Mouse (Mus musculus) R1 (cell line): ENCODE results near the gene Wsb1.
"Not testable (repeated sequence)": the region's sequence is repeated elsewhere in the genome, so short reads cannot be mapped to it uniquely, and the experiment has no call there.

Experiments used
- DNase-seq: peaks from one replicate; pipeline ENCODE4 v3.0.0-alpha.2; 2018; ENCODE audit warnings: low read depth, low spot score

Gene Wsb1

DNA sequence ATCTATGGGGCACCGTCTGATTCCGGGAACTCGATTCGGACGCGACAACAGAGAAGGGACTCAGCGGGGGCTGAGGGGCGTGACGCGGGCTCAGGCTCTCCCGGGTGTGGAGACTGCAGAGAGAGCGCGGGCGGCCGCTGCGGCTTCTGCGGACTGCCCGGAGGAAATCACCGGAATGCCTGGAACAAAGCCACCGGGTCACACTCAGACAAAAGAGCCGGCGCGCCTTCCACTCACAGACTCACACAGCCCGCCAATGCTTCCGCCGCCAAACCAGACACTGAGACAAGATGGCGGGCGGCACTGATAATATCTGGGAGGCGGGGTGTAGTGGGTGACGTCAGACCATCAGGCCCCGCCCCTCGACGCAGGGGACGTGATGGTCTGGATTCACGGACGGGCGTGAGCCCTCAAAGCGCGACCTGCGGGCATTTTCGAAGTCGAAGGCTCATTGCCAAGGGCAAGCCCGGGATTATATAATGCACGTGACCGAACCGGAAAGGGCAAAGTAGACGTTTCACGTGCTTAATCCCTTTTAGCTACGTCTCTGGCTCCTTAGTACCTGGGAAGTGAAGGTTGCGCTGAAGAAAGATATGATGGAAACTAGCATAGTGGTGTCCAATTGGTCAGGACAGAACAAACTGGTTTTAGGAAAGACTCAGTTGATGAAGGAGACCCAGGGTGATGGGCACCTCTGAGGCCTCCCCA, at the start of gene Wsb1:
TSS of gene Wsb1 (minus strand) at position 281 of the 708 bp plus-strand sequence.
- peak; percentile 91 for DNase-seq

DNA sequence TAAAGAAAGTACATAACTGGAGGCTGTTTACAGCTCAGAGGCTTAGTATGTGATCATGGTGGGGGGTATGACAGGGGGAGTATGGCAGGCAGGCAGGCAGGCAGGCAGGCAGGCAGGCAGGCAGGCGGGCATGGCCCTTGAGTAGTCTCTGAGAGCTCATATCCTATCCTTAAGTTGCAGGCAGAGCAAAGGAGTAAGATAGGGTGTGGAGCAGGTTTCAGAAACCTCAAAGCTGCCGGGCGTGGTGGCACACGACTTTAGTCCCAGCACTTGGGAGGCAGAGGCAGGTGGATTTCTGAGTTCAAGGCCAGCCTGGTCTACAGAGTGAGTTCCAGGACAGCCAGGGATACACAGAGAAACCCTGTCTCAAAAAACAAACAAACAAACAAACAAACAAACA, 49.8 kb upstream of the Wsb1 start:
- DNase-seq = not testable (repeated sequence)

DNA sequence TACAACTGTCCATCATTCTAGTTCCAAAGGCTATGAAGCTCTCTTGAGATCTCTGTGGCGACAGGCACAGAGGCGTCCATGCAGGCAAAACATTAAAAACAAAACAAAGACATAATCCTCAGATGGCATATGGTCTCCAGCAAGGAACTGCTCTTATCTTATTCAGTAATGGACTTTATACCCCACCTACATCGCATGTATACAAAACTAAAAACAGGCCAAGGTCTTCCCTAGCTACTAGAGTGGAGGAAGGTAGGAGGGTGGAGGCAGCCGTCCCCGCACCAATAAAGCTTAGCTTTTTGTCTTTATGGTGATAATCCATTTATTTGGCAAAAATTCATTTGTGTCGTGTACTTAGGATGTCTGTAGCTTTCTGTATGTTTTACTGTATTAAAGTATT, 48.6 kb upstream of the Wsb1 start:
- DNase-seq = no peak

DNA sequence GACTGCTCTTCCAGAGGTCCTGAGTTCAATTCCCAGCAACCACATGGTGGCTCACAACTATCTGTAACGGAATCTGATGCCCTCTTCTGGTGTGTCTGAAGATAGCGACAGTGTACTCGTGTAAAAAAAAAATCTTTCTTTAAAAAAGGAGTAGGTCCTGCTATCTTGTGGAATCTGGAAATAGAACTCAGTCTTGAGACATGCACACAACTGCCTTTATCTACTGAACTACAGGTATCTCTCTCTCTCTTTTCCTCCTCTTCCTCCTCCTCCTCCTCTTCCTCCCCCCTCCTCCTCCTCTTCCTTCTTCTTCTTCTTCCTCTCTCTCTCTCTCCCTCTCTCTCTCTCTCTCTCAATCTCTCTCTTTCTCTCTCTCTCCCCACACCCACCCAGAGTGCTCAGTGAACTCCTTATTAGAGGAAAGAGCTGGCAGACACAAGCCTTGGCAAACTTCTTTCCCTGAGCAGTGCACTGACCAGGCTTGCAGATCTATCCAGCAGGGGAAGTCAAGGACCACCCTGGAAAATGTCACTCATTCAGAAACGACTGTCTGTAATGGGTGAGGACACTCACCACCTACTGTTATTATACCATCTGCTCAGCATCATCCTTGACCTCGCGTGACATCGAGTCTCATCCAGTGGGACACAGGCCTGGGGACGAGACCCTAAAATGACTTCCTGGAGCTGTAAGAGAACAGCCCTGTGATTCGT, 45.4 kb upstream of the Wsb1 start:
- DNase-seq = no peak

DNA sequence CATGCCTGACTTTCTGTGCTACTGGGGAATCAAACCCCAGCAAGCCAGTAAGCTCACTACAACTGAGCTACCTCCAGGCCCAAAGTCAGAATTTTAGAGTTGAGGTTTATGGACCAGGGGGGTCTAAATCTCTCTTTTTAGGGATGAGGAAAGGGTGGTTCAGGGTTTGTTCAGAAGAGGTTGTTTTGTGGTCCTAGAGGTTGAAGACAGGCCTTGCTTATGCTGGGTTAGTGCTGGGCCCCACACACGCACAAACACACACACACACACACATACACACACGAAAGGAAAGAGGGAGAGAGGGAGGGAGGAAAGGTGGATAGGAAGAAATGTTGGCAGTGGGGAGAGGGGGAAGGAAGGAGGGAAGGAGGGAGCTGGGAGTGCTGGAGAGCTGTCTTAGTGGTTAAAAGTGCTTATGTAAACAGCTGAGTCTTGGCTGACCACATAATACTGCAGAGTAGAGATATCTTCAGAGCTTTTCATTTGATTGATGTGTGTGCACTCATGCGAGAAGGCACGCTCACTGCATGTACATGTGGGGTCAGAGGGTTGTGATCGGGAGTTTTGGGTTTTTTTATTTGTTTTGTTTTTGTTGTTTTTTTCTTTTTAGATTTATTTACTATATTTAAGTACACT, 42.5 kb upstream of the Wsb1 start, which contains the start of gene Gm9964:
TSS of gene Gm9964 (minus strand) at position 51 of the 636 bp plus-strand sequence.
- no peak for DNase-seq

DNA sequence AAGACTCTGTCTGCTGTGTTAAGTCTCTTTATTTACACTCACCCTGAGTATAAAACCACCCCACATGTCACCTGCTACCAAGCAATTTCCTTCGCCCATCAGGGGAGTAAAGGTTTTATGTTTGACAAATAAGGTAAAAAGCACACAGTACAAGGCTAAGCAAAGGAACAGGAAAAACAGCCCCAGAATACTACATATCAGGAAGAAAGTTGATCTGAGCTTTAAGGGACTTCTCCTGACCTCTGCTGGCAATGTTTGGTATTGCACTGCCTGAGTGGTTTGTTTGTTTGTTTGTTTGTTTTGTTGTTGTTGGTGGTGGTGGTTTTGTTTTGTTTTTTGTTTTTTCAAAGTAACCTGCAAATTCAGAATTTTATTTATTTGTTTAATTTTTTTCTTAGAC, 41.7 kb upstream of the Wsb1 start:
- DNase-seq = peak; percentile 56

DNA sequence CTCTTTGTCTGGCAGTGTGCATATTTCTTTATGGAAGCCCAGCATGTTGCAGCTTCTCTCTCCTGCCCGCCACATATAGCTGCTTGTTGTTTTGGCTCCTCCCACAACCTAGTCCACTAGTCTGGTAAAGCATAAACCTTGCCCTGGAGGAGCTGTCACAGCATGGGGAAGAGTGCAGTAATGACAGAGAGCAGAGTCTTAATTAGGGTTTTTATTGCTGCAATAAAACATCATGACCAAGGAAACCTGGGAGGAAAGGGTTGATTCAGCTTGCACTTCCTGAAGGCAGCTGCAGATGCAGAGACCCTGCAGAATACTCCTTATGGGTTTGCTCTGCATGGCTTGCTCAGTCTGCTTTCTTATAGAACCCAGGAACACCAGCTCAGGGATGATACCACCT, 39.5 kb upstream of the Wsb1 start:
- DNase-seq = no peak

DNA sequence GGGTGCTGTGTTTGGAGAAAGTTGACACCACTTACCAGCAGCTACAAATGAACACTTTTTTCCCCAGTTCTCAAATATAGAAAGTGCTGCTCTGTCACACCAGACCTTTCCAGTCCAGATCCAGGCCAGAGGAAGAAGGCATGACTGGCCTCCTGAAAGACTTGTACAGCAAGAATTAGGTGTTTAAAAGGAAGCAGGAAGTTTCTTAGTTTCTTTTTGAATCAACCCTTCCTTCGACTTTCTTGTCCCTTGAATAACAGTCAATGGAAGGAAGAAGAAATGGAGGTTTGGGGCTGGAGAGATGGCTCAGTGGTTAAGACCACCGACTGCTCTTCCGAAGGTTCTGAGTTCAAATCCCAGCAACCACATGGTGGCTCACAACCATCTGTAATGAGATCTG, 38.6 kb upstream of the Wsb1 start:
- DNase-seq = no peak

DNA sequence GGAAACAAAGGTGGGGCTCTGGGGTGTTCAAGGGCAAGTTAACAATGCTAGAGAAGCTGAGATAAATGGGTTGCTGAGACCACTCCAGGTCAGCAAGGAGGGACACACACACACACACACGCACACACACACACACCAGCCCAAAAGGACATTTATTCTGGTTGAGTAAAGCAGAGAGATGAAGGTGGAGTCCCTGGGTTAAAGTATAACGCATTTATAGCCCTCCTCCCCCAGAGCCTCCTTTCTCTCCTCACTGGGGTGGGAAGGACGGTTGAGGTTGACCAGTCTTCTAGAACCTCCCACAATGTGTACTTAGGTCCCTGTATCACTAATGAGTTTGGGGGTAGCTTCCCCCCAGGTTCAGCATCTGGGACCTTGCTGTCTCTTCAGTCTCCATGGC, 37.7 kb upstream of the Wsb1 start:
- no peak for DNase-seq

DNA sequence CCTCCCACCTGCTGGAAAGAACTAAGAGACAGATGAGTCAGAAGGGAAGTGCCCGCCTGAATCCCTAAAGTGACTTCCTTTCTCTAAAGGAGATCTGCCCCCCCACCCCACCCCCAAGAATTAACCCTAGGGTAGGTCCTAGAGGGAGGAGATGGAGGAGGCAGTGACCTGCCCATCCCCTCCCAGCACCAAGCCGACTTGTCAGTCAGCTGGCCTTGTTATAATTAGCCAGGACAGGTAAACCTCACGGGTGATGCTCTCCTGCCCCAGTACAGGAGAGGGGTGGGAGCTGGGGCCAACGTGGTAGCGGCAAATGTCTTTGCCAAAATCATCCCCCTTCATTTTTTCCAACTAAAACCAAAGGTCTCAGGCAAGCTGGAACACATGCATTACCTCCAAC, 37.2 kb upstream of the Wsb1 start:
- DNase-seq = no peak

DNA sequence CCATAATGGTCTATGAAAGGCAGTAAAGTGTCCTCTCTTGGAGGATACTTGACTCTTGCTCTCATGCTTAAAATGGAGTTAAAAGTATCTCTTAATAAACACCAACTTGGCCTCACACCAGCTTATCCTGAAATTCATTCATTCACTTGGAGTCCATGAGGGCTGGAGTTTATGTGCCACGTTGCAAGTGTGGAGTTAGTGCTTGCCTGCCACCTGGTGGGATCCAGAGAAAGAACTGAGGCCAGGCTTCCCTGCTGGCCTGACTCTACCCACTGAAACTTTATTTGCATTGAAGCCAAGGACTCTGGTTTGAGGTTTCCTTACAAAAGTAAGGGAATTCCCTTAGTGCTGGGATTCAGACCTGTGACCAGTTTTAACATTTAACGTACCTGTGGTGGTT, 36.0 kb upstream of the Wsb1 start:
- peak; percentile 66 for DNase-seq

DNA sequence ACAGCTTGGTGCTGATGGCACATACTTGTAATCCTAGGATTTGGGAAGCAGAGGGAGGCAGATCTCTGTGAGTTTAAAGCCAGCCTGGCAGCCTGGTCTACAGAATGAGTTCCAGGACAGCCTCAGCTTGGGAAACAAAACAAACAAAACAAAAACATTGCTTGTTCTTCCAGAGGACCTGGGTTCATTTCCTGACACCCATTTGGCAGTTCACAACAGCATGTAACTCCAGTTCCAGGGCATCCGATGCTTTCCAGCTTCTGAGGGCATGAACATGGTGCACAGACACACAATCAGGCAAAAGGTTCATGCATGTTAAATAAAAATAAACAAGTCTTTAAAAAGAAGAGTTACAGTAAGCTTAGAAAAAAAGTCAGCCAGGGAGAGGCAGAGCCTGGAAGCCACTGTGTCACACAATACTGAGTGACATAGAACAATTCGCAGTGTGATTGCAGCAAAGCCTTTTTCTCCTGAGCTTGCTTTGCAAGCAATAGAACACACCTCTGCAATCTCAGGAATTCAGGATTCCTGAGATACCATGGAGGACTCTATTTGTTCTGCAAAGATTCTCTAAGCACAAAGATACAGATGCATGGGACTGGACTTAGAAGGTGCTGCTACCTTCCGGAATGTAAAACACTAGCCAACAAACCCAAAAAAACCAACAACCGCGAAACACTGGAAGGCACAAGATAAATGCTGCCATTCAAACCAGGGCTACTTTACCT, 34.6 kb upstream of the Wsb1 start:
- DNase-seq = peak; percentile 84

DNA sequence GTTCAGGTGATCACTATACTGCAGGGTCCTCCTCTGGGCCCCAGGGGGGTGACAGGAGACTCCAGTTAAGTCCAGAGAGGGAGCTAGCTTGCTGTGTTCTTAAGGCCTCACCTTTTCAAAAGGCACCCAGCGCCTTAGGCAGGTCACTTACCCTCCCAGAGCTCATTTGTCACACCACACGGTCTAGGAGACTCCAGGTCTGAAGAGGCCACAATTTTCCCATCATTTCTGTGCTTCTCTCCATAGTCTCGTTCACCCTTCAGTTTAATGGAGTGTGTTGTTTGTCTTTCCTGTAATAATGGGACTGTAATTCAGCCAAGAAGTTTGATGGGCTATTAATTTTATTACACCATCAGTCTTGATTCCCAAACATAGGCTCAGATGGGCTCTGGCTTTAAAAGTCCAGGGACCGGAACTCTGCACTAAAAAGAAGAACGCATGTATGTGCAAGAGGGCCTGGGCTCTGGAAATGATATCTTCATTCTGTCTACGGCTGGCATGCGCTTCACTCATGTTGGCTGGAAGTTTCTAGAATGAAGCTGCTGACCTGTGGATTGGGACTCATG, 33.9 kb upstream of the Wsb1 start:
- no peak for DNase-seq

DNA sequence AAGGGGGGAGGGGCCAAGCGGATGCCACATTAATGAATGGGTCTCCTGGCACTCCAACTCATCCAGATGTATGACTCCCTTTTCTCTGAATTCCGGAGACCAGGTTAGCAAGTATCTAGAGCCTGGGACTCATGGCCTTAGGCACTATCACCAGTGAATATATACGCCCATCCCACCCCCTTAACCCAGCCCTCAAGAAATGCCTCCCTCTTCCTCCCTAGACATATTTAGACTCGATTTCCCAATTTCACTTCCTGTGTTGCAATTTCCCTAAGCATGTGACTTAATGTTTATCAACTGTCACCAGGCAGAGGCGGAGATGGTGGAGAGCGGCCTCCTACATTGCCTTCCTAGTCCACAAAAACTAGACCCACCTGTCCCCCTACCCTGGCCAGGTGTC, 33.0 kb upstream of the Wsb1 start:
- DNase-seq = no peak

DNA sequence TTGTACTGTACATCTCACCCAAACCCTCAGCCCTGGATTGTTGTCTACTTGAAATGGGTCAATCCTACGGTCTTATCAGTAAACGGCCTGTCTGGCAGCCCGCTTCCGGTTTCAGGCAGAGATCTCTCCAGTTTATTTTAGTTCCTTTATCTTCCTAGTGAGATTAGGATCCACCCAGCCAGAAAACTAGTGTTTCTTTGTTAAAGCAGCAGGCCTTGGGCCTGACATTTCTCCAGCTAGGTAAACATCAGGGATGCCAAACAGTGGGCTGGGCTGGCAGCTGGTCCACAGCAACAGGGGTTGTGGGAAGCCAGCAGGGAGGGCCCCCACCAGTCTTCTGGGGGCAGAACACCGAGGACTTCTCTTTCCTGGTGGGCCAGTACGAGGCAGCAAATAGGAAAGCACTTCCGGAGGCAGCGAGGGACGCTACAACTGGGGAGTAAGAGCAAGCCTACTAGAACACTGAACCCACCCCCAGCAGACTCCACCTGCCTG, 31.9 kb upstream of the Wsb1 start:
- no peak for DNase-seq

DNA sequence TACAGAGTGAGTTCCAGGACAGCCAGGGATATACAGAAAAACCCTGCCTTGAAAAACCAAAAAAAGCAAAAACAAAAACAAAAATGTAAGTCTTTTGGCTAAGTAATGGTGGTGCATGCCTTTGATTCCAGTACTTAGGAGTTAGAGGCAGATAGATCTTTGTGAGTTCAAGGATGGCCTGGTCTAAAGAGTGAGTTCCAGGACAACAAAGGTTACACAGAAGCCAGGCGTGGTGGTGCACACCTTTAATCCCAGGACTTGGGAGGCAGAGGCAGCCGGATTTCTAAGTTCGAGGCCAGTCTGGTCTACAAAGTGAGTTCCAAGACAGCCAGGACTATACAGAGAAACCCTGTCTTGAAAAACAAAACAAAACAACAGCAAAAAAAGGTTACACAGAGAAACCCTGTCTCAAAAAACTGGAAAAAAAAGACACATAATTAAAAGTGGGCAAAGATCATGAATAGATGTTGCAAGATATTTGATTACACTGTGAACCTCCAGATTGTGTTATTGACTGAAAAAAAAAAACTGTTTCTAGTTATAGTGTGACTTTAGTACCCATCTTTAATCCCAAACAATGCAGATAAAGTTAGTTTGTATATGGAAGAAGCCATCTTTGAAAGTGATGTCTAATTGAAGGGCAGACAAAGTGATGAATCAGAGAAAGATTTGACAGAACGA, 29.0 kb upstream of the Wsb1 start:
- no peak for DNase-seq

DNA sequence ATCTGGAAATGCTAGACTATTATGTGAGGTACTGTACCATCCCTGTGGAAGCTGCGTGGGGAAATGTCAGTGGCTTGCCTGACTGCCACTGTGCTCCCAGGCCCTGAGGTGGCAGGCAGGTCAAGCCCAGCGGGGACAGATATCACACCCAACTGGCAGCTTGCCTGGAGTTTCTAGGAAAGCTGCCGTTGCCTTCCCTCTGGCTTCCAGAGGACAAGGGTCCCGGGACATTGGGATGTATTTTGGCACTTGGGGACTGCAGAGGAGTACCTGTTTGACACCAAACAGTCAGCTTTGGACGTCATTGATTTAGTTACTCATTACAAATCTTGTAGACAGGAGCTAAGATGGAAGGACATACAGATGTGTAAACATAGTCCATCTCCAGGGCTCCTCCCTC, 26.9 kb upstream of the Wsb1 start:
- no peak for DNase-seq

DNA sequence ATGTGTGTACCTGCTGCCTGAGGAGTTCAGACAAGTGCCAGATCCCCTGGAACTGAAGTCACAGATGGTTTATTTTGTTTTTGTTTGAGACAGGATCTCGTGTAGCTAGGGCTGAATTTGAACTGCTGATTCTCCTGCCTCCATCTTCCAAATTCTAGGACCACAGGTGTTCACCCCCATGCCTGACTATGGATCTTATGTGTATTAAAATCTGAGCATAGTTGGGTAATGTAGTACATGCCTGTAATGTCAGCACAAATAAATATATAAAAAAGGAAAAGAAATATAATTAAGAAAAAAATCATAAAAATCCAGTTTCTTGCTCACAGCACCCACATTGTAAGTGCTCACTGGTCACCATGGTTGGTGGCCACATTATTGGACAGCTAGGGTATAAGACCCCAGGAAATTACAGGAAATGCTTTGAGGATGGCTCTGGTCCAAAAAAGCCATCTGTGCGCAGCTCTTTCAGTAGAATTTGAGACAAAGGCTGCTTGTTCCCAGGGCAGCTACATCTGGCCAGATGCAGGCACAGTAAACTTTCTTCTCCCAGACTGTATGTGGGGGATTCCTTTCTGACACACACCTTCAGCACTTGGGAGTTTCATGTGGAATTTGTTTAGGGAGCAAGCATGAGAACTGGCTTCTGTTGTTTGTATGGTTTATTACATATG, 25.4 kb upstream of the Wsb1 start:
- DNase-seq = no peak

DNA sequence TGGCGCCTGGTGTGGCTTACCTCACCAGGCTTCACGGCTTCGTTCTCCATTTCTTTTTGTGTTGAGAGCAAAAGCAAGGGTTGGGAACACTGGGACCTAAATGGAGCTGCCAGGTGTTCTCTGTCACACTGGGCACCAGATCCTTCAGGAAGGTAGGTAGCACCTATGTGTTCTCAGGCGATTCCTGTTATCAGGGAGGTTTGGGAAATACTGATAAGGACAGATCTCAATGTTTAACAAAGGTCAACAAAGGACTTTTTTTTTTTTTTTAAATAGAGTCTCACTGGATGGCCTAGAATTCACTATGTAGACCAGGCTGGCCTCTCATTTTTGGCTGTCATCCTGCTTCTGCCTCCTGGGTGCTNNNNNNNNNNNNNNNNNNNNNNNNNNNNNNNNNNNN, 19.3 kb upstream of the Wsb1 start:
- DNase-seq = no peak

DNA sequence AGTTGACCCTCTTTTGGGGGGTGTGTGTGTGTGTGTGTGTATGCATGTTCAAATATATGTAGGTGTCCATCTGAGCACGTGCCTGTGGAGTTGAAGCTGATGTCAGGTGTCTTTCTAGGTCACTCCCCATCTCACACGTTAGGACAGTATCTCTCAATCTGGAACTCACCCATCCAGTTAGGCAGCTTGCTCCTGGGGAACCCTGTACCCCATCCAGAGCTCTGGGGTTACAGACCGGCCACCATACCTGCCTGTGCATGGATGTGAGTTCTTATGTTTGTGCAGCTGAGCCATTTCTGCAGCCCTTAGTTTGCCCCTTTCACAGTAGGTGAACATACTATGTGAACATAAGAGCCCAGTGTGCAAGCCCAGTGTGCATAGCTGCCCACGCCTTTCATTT, 18.6 kb upstream of the Wsb1 start:
- no peak for DNase-seq

DNA sequence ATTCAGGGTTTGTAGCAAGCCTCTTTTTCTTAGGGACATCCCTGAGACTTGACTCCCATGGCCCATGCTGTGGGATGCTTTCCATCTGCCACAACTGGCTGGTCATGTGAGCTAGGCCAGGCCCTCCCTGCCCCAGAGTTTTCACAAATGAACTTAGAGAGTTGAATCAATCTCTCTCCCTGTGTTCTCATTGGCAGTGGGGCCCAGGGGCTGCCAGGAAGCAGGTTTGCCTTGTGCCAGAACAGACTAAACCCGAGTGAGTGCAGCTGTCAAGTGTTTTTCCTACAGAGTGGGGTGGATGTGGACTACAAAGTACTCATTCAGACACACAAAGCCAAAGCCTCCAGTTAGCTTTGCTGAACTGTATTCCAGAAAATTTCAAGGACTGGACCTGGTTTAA, 12.7 kb upstream of the Wsb1 start:
- DNase-seq = no peak
